Mouse (Mus musculus) WW6 (cell line): ENCODE data around the gene Lim2.
"Not testable (repeated sequence)": the region's sequence is repeated elsewhere in the genome, so short reads cannot be mapped to it uniquely, and the experiment has no call there.

ENCODE experiments used
- DNase-seq: peaks from one replicate; pipeline ENCODE4 v3.0.0-alpha.2; 2013; ENCODE audit warnings: low read depth, low spot score

The Lim2 gene

GRCm38 (mm10) chr7:43427406-43427805, at the start of gene Lim2:
Gene Lim2, plus strand, starts transcription at chr7:43427670.
- DNase-seq, result no peak

GRCm38 (mm10) chr7:43378226-43378625, 49.2 kb upstream of the Lim2 start:
- DNase-seq, result peak; percentile 26

- no peak for DNase-seq
These were observed 34.9 kb upstream of the Lim2 start for GRCm38 (mm10) chr7:43392349-43393121.

- DNase-seq, result no peak
These were observed 28.0 kb upstream of the Lim2 start for GRCm38 (mm10) chr7:43399501-43399900.

- no peak for DNase-seq
These were observed 24.8 kb upstream of the Lim2 start for GRCm38 (mm10) chr7:43402718-43403117.

GRCm38 (mm10) chr7:43407573-43407972, 19.9 kb upstream of the Lim2 start:
- DNase-seq, result no peak

DNA sequence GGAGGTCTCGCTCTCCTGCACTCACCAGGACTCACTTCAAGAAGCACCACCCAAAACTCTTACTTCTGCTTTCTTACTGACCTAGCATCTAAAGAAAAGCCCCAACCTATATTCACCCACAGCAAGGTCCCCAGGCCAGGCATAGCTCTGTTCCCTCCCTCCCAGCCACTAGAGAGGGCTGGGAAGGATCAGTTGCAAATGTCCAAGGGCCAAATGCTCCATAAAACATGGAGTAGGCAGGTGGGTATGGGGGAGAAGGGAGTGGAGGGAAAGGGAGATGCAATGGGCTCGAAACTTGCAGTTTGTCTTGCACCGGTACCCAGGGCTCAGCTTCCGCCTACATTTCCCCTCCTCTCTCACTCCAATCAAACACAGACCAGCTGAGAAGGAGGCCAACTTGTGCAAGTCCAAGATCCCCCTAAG, 19.3 kb upstream of the Lim2 start, which contains the start of gene Siglecg:
Gene Siglecg, plus strand, starts transcription at position 74 of the 423 bp plus-strand sequence.
- DNase-seq, result no peak

DNA sequence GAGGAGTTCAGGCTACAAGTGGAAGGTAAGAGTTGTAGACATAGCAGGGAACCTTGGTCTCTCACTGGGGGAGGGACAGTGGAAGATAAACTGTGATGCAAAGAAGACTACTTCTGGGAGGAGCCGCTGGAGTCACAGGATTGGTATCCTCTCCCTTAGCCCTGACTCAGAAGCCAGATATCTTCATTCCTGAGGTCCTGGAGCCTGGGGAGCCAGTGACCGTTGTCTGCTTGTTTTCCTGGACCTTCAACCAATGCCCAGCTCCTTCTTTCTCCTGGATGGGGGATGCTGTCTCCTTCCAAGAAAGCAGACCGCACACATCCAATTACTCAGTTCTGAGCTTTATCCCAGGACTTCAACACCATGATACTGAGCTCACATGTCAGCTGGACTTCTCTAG, 18.4 kb upstream of the Lim2 start:
- DNase-seq, result no peak

DNA sequence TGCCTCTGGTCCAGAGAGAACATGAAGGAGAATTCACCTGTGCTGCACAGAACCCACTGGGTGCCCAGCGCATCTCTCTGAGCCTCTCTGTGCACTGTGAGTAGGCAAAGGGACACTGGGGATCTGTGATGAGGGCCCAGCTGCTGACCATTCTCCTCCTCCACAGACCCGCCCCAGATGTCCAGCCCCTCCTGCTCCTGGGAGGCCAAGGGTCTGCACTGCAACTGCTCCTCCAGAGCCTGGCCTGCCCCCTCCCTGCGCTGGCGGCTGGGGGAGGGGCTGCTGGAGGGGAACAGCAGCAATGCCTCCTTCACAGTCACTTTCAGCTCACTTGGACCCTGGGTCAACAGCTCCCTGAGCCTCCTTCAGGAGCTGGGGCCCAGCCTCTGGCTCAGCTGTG, 15.7 kb upstream of the Lim2 start:
- DNase-seq, result not testable (repeated sequence)

GRCm38 (mm10) chr7:43417298-43417697, 10.2 kb upstream of the Lim2 start:
- no peak for DNase-seq

GRCm38 (mm10) chr7:43422995-43423617, 4.4 kb upstream of the Lim2 start:
- DNase-seq, result peak; percentile 67

DNA sequence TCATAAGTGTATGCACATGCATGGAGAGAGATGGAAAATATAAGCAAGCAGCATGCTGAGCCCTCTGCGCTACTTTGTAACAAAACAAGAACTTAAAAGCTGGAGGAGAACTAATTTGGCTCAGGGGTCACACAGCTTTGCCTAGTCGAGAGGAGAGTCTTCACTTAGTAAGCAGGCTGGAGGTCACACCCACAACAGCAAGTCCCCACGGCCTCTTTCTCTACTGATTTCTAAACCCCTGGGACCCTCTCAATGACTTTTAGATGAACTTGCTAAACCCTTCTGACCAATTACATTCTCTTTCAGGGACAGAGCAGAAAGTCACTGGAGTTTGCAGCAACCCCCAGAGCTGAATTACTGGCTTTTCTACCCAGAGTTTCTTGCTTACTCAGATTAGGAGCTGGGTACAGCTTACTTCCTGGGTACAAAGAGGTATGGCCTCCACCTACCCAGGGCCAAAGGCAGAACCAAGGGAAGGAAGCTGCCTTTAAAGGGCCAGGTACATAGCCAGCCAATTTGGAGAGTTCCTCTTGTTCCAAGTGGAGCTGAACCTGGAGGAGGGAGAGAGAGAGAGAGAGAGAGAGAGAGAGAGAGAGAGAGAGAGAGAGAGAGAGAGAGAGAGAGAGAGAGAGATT, 3.4 kb upstream of the Lim2 start:
- no peak for DNase-seq

- no peak for DNase-seq
These were observed 2.0 kb downstream of the Lim2 start for GRCm38 (mm10) chr7:43429500-43429899.

GRCm38 (mm10) chr7:43432891-43433290, 5.4 kb downstream of the Lim2 start:
- DNase-seq, result no peak

- no peak for DNase-seq
These were observed 7.2 kb downstream of the Lim2 start for GRCm38 (mm10) chr7:43434676-43435075.

- DNase-seq, result no peak
These were observed 9.1 kb downstream of the Lim2 start, which contains the start of gene Nkg7 for GRCm38 (mm10) chr7:43436341-43437255. Gene Nkg7, plus strand, starts transcription at chr7:43437073.

- no peak for DNase-seq
These were observed 11.1 kb downstream of the Lim2 start for GRCm38 (mm10) chr7:43438611-43439010.

DNA sequence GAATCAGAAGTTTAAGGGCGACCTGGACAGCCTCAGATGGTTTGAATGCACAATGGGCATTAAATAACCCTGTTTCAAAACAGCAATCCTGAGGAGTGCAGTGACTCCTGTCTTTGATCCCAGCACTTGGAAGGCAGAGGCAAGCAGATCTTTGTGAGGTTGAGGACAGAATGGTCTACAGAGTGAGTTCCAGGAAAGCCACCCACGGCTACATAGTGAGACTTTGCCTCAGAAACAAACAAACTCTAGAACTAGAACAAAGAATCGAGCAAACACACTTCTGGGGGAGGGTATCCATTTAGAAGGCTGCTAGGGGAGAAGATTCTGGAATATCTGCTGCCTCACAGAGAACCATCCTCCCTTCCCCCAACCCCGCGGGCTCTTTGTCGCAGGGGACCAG, 13.0 kb downstream of the Lim2 start, which contains the start of gene Cldnd2:
Gene Cldnd2, plus strand, starts transcription at position 301 of the 400 bp plus-strand sequence.
- DNase-seq, result no peak

DNA sequence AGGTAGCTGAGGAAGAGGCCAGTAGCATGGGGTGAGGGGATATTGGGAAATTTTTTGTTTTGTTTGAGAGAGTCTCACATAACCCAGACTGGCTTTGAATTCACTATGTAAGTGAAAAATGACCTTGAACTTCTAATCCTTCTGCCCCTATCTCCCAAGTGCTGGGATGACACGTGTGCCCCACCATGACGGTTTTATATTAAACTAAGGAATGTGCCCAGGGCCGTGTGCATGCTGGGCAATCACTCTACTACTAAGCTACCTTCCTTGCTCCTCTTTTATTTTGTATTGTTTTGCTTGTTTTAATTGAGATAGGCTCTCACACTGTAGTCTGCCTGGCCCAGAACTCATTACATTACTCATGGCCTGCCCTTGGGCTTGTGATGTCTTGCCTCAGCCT, 13.6 kb downstream of the Lim2 start:
- DNase-seq, result no peak

DNA sequence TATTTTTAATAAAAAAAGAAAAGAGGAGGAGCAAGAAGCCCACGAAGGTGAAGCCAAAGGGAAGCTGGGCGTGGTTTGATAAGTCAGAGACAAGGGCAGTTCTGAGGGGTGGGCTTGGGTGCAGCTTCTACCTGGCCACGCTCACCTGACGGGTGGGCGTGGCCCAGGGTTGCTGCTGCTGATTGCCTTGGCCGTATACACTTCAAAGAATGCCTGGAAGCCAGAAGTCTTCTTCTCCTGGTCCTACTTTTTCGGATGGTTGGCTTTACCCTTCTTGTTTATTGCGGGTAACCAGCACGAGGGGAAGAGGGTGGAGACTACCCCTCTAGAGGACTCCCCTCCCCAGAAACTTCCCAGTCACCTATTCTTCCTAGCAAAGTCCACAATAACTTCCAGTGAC, 15.2 kb downstream of the Lim2 start:
- no peak for DNase-seq

- DNase-seq, result peak; percentile 46
These were observed 15.9 kb downstream of the Lim2 start for GRCm38 (mm10) chr7:43443126-43443916.
